Mouse (Mus musculus): ENCODE data around the gene Ccdc136.
"Not testable (repeated sequence)": the region's sequence is repeated elsewhere in the genome, so short reads cannot be mapped to it uniquely, and the experiment has no call there.

Gene Ccdc136

GRCm38 (mm10) chr6:29395910-29396713, at the start of gene Ccdc136:
Gene Ccdc136 (plus strand): TSS chr6:29396309.
- peak; percentile 69 for DNase-seq

GRCm38 (mm10) chr6:29346512-29346911, 49.6 kb upstream of the Ccdc136 start:
- DNase-seq, result not testable (repeated sequence)

- DNase-seq, result no peak
These were observed 48.9 kb upstream of the Ccdc136 start for GRCm38 (mm10) chr6:29347189-29347588.

- DNase-seq, result peak; percentile 100
These were observed 48.3 kb upstream of the Ccdc136 start, which contains the start of gene Calu for GRCm38 (mm10) chr6:29347665-29348370. Gene Calu (plus strand): TSS chr6:29348069.

GRCm38 (mm10) chr6:29348371-29348724, 47.8 kb upstream of the Ccdc136 start:
- DNase-seq, result no peak

- DNase-seq, result no peak
These were observed 44.5 kb upstream of the Ccdc136 start for GRCm38 (mm10) chr6:29351613-29352012.

GRCm38 (mm10) chr6:29352816-29353215, 43.3 kb upstream of the Ccdc136 start:
- DNase-seq, result no peak

GRCm38 (mm10) chr6:29359386-29359785, 36.7 kb upstream of the Ccdc136 start:
- DNase-seq, result no peak

GRCm38 (mm10) chr6:29360211-29360610, 35.9 kb upstream of the Ccdc136 start:
- DNase-seq, result no peak

GRCm38 (mm10) chr6:29362246-29363128, 33.6 kb upstream of the Ccdc136 start:
- no peak for DNase-seq

GRCm38 (mm10) chr6:29363129-29363515, 33.0 kb upstream of the Ccdc136 start:
- no peak for DNase-seq

- no peak for DNase-seq
These were observed 30.8 kb upstream of the Ccdc136 start for GRCm38 (mm10) chr6:29365277-29365676.

GRCm38 (mm10) chr6:29377386-29377785, 18.7 kb upstream of the Ccdc136 start:
- DNase-seq, result no peak

GRCm38 (mm10) chr6:29378678-29379077, 17.4 kb upstream of the Ccdc136 start:
- no peak for DNase-seq

GRCm38 (mm10) chr6:29379954-29380353, 16.2 kb upstream of the Ccdc136 start:
- no peak for DNase-seq

- no peak for DNase-seq
These were observed 13.7 kb upstream of the Ccdc136 start for GRCm38 (mm10) chr6:29382442-29382841.

- DNase-seq, result no peak
These were observed 8.0 kb upstream of the Ccdc136 start, which contains the start of gene Opn1sw for GRCm38 (mm10) chr6:29388052-29388518. Gene Opn1sw (minus strand): TSS chr6:29388468.

- DNase-seq, result peak; percentile 84
These were observed 7.5 kb upstream of the Ccdc136 start for GRCm38 (mm10) chr6:29388606-29389080.

- DNase-seq, result no peak
These were observed 6.7 kb upstream of the Ccdc136 start for GRCm38 (mm10) chr6:29389425-29389824.

- not testable (repeated sequence) for DNase-seq
These were observed 5.6 kb upstream of the Ccdc136 start for GRCm38 (mm10) chr6:29390500-29390899.

GRCm38 (mm10) chr6:29391241-29391640, 4.9 kb upstream of the Ccdc136 start:
- DNase-seq, result not testable (repeated sequence)

- DNase-seq, result no peak
These were observed 4.3 kb upstream of the Ccdc136 start for GRCm38 (mm10) chr6:29391802-29392201.

GRCm38 (mm10) chr6:29394286-29394685, 1.8 kb upstream of the Ccdc136 start:
- DNase-seq, result no peak

Data from right cerebral cortex, postnatal 4 days (tissue).